Mouse (Mus musculus) myocyte (in vitro differentiated cells): ENCODE measurements around the gene Rad51b. TPM values are rescaled to one million over a fixed set of nuclear protein-coding genes. Genes with fewer than 3 reads are reported as not detected.

Experiments
- H3K27me3 ChIP-seq: one replicate; pipeline ENCODE4 v1.6.1; 2011; ENCODE audit not compliant: control insufficient read depth, insufficient read depth, insufficient read length
- H3K36me3 ChIP-seq: one replicate; pipeline ENCODE4 v1.6.1; 2011; ENCODE audit not compliant: control insufficient read depth, insufficient read depth
- H3K4me2 ChIP-seq: one replicate; pipeline ENCODE4 v1.6.1; 2011; ENCODE audit warnings: low read depth, control low read depth
- H3K4me3 ChIP-seq: one replicate; pipeline ENCODE4 v1.5.1; 2011; ENCODE audit warnings: mild to moderate bottlenecking, control low read depth, moderate library complexity
- H3K79me2 ChIP-seq: one replicate; pipeline ENCODE4 v1.6.1; 2011; ENCODE audit not compliant: control insufficient read depth, insufficient read depth
- H3ac ChIP-seq: one replicate; pipeline ENCODE4 v1.6.1; 2011; ENCODE audit not compliant: control insufficient read depth, insufficient read length
- CEBPB ChIP-seq: IDR thresholded peaks from 2 replicates; pipeline ENCODE4 v1.6.1; 2011; ENCODE audit warnings: mild to moderate bottlenecking, moderate library complexity; ENCODE audit not compliant: poor library complexity, insufficient read depth, severe bottlenecking
- E2F4 ChIP-seq: IDR thresholded peaks from one replicate; pipeline ENCODE4 v1.6.1; 2011; ENCODE audit warnings: mild to moderate bottlenecking, control low read depth, moderate library complexity; ENCODE audit not compliant: insufficient read depth
- MAX ChIP-seq: IDR thresholded peaks from one replicate; pipeline ENCODE4 v1.6.1; 2011; ENCODE audit warnings: low read depth, mild to moderate bottlenecking, control low read depth
- MYOD1 ChIP-seq, 3 experiments: IDR thresholded peaks; one replicate each; pipeline ENCODE4 v1.6.1; 2011; ENCODE audit warnings: control low read depth in 2 of 3, low read depth in 2 of 3, mild to moderate bottlenecking in 2 of 3, moderate library complexity in 1 of 3; ENCODE audit not compliant: insufficient read length in 2 of 3, control insufficient read depth in 1 of 3
- MYOG ChIP-seq, 3 experiments: IDR thresholded peaks; one replicate each; pipeline ENCODE4 v1.6.1; 2011; ENCODE audit warnings: control low read depth in 2 of 3, low read depth in 2 of 3, mild to moderate bottlenecking in 2 of 3; ENCODE audit not compliant: insufficient read length in 2 of 3, control insufficient read depth in 1 of 3, insufficient read depth in 1 of 3
- POLR2A ChIP-seq: IDR thresholded peaks from one replicate; pipeline ENCODE4 v1.6.1; 2011; ENCODE audit warnings: low read depth, mild to moderate bottlenecking, control low read depth, moderate library complexity; ENCODE audit not compliant: insufficient read length
- POLR2AphosphoS2 ChIP-seq: IDR thresholded peaks from one replicate; pipeline ENCODE4 v1.6.1; 2011; ENCODE audit warnings: low read depth, control low read depth; ENCODE audit not compliant: insufficient read length
- REST ChIP-seq: IDR thresholded peaks from one replicate; pipeline ENCODE4 v1.6.1; 2011; ENCODE audit warnings: mild to moderate bottlenecking, control low read depth, moderate library complexity; ENCODE audit not compliant: insufficient read depth, insufficient read length
- SRF ChIP-seq: IDR thresholded peaks from one replicate; pipeline ENCODE4 v1.6.1; 2011; ENCODE audit warnings: low read depth; ENCODE audit not compliant: control insufficient read depth, insufficient read length
- TCF12 ChIP-seq: IDR thresholded peaks from one replicate; pipeline ENCODE4 v1.6.1; 2011; ENCODE audit warnings: mild to moderate bottlenecking, control low read depth; ENCODE audit not compliant: poor library complexity, insufficient read depth, severe bottlenecking
- TCF3 ChIP-seq: IDR thresholded peaks from one replicate; pipeline ENCODE4 v1.6.1; 2011; ENCODE audit warnings: low read depth, control low read depth; ENCODE audit not compliant: insufficient read length
- USF1 ChIP-seq: IDR thresholded peaks from one replicate; pipeline ENCODE4 v1.6.1; 2011; ENCODE audit warnings: low read depth, mild to moderate bottlenecking, control low read depth, moderate library complexity
- polyA plus RNA-seq: library from polyadenylated mRNA; unstranded; fragments of >200 nt; fragmentation: generic; extraction: Trizol; gene quantifications from one replicate; pipeline ENCODE4 v1.2.1, GENCODE M21; 2012; ENCODE audit warnings: missing spikeins

Rad51b gene
- polyA plus RNA-seq, 1 experiment: 1.8 TPM

GRCm38 (mm10) chr12:79647382-79647781, 350.3 kb downstream of the Rad51b start:
- Histone ChIP-seq H3K36me3 (no peaks in the 10 kb centered on the region), H3K79me2 (no peaks in the 10 kb centered on the region), H3K27me3 (no peaks in the 10 kb centered on the region), H3K4me3 (no peak overlapping the region), H3K4me2 (no peak overlapping the region), H3ac (no peak overlapping the region)
- no peak for TF ChIP-seq CEBPB
- TF ChIP-seq MYOD1 (IDR thresholded peaks at IDR 0.05; ENCODE audit: control insufficient read depth in 1 of 3, insufficient read length in 2 of 3, low read depth in 2 of 3): no peak
- no peak for TF ChIP-seq TCF3
- no peak for TF ChIP-seq TCF12
- no peak for TF ChIP-seq REST
- TF ChIP-seq POLR2A: no peak
- TF ChIP-seq USF1: no peak
- TF ChIP-seq POLR2AphosphoS2: no peak
- no peak for TF ChIP-seq SRF
- no peak for TF ChIP-seq MYOG (IDR thresholded peaks at IDR 0.05; ENCODE audit: control insufficient read depth in 1 of 3, insufficient read depth in 1 of 3, insufficient read length in 2 of 3, low read depth in 2 of 3)
- TF ChIP-seq MAX: no peak
- TF ChIP-seq E2F4: no peak

DNA sequence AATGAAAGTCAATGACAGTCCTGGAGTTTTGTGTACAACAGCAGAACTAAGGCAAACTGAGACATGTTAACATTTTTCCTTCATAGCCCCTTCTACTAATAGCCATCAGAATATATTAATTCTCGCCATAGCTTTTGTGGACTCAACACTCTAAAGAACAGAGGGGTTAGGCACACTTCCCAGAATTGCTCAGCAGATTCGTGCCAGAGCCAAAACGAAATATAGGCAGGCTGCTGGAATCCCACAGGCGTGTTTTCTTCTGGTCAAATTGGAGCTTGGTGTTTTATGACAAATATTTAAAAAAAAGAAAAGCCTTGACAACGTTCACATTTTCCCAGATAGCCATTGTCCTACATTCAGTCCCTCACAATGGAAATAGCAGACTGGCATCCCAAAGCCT, 350.9 kb downstream of the Rad51b start:
- Histone ChIP-seq H3K36me3 (no peaks in the 10 kb centered on the region), H3K4me3 (no peak overlapping the region), H3K4me2 (no peak overlapping the region), H3K79me2 (no peaks in the 10 kb centered on the region), H3ac (no peak overlapping the region), H3K27me3 (no peaks in the 10 kb centered on the region)
- no peak for TF ChIP-seq E2F4
- no peak for TF ChIP-seq POLR2A
- TF ChIP-seq USF1: no peak
- no peak for TF ChIP-seq TCF3
- no peak for TF ChIP-seq TCF12
- TF ChIP-seq MYOD1 (IDR thresholded peaks at IDR 0.05; ENCODE audit: control insufficient read depth in 1 of 3, insufficient read length in 2 of 3, low read depth in 2 of 3): no peak
- no peak for TF ChIP-seq MAX

DNA sequence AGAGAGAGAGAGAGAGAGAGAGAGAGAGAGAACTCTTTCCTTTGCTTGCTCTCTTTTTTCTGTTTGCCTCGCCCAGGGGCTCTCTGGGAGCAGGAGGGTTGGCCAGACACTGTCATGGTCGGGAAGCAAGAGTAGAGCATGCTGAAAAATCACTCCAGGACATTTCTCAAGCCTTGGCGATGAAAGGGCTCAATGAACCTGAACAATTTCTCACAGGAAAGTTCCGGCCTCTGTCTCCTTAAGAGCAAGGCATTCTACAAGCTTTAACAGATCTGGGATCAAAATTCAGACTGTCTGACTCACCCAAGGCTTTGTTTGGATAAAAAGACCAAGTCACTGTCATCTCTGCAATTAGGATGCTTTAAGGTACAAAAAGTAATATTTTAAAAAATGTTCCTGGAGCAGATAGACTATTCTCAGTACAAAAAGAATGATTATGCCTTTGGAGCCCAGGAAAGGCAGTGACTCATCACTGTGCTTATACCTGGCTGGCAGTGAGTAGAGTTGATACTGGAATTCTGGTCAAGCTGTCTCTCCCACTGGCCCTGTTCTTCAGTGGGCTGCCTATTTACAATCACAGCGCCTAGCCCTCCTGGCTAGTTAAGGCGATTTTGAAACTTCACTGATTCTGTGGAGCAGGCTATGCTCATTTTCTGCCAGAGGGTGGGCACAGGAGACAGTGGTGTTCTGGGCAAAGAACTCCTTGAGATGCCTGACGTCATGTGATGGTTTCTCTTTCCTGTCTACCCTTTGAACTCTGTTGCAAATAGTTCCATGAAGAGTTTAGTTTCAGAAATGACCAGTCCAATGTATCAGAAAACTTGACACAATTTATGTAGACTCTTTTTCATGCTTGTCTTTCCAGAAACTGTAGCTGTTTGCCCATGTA, 352.0 kb downstream of the Rad51b start:
- Histone ChIP-seq H3K4me2 (peak overlapping the region; percentile 14), H3K79me2 (no peaks in the 10 kb centered on the region), H3K27me3 (no peaks in the 10 kb centered on the region), H3ac (no peak overlapping the region), H3K4me3 (no peak overlapping the region), H3K36me3 (no peaks in the 10 kb centered on the region)
- TF ChIP-seq REST: no peak
- no peak for TF ChIP-seq MAX
- no peak for TF ChIP-seq SRF

DNA sequence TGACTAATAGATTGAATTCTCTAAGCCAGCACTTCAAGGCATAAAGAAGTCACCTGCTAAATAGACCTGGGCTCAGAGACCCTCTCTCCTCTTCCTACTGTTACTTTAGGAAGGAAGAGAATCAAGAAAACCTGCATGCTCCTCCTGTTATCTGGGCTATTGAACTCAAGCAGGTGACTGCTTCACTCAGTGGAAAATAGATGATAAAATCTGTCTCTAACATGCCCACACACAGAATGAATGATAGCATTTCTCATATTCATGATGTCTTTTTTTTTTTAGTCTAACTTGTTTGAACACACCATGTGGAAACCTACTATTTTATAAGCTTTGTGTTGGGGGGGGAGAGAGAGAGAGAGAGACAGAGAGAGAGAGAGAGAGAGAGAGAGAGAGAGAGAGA, 352.7 kb downstream of the Rad51b start:
- TF ChIP-seq MYOD1 (IDR thresholded peaks at IDR 0.05; ENCODE audit: control insufficient read depth in 1 of 3, insufficient read length in 2 of 3, low read depth in 2 of 3): no peak
- Histone ChIP-seq H3K36me3 (no peaks in the 10 kb centered on the region), H3K4me3 (no peak overlapping the region), H3K79me2 (no peaks in the 10 kb centered on the region), H3K27me3 (no peaks in the 10 kb centered on the region), H3ac (no peak overlapping the region), H3K4me2 (no peak overlapping the region)

- H3K36me3 ChIP-seq: no peaks in the 10 kb centered on the region
- no peak overlapping the region for H3ac ChIP-seq
- H3K79me2 ChIP-seq: no peaks in the 10 kb centered on the region
- no peak overlapping the region for H3K4me2 ChIP-seq
- no peaks in the 10 kb centered on the region for H3K27me3 ChIP-seq
- no peak overlapping the region for H3K4me3 ChIP-seq
- TF ChIP-seq TCF12 (no peak), POLR2AphosphoS2 (no peak), USF1 (no peak), E2F4 (no peak), MYOG (IDR thresholded peaks at IDR 0.05; ENCODE audit: control insufficient read depth in 1 of 3, insufficient read depth in 1 of 3, insufficient read length in 2 of 3, low read depth in 2 of 3) (no peak), CEBPB (no peak), TCF3 (no peak), REST (no peak)
Observed at GRCm38 (mm10) chr12:79655138-79655537, 358.1 kb downstream of the Rad51b start.
